Mouse (Mus musculus) testis, adult 2 months (tissue): ENCODE measurements around the gene Tmem243. TPM values are rescaled to one million over a fixed set of nuclear protein-coding genes. Genes with fewer than 3 reads are reported as not detected.

Source experiments
- H3K27ac ChIP-seq: fragments of 200-500 bp; 2 replicates; pipeline ENCODE4 v1.5.1; 2012; ENCODE audit warnings: low read depth, low read length; ENCODE audit not compliant: control insufficient read depth, insufficient read depth
- H3K27me3 ChIP-seq: fragments of 200-500 bp; 2 replicates; pipeline ENCODE4 v1.6.1; 2012; ENCODE audit warnings: mild to moderate bottlenecking, low read length, moderate library complexity; ENCODE audit not compliant: control insufficient read depth, insufficient read depth
- H3K36me3 ChIP-seq: fragments of 200-500 bp; 2 replicates; pipeline ENCODE4 v1.6.1; 2012; ENCODE audit warnings: mild to moderate bottlenecking, low read length; ENCODE audit not compliant: control insufficient read depth, insufficient read depth
- H3K4me1 ChIP-seq: fragments of 200-500 bp; 2 replicates; pipeline ENCODE4 v1.6.1; 2012; ENCODE audit warnings: low read length; ENCODE audit not compliant: control insufficient read depth, insufficient read depth
- H3K4me3 ChIP-seq: fragments of 200-500 bp; 2 replicates; pipeline ENCODE4 v1.5.1; 2012; ENCODE audit warnings: low read depth, mild to moderate bottlenecking, low read length, moderate library complexity, mixed read lengths; ENCODE audit not compliant: control insufficient read depth
- CTCF ChIP-seq: fragments of 200-500 bp; IDR thresholded peaks from 2 replicates; pipeline ENCODE4 v1.5.1; 2012; ENCODE audit warnings: low read depth, mild to moderate bottlenecking, inconsistent platforms, low read length, moderate library complexity; ENCODE audit not compliant: control insufficient read depth, insufficient read depth, insufficient replicate concordance
- POLR2A ChIP-seq: fragments of 200-500 bp; IDR thresholded peaks from 2 replicates; pipeline ENCODE4 v1.6.1; 2012; ENCODE audit warnings: low read depth, mild to moderate bottlenecking, inconsistent platforms, low read length, moderate library complexity; ENCODE audit not compliant: control insufficient read depth
- polyA plus RNA-seq: library from polyadenylated mRNA; depleted of rRNA; stranded (reverse); fragments of >200 nt; gene quantifications from 2 replicates; pipeline ENCODE4 v1.2.3, GENCODE M21; 2012

Gene Tmem243
- polyA plus RNA-seq, 1 experiment = 63.9 TPM

DNA sequence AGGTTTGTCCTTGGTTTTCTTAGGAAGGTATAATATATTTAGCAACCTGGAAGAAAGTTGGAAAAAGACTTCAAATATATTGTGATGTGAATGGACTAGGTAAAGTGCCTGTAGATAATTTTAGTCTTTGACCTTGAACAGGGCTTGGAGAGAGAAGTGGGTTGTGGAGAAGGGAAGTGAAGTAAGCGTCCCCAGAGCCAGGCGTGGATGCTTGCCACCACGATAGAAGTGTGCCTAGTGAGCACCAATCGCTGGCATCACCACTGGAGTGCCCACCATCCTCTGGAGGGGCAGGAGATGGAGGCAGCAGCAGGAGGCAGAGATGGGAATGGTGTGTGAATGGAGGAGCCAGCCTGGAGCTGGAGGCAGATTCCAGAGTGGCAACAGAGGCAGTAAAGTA is 7.0 kb upstream of the Tmem243 start:
- H3K36me3 ChIP-seq = no peaks in the 10 kb centered on the region
- no peak overlapping the region for H3K27ac ChIP-seq
- TF ChIP-seq POLR2A (no peak), CTCF (no peak)
- H3K4me1 ChIP-seq = no peaks in the 10 kb centered on the region
- H3K27me3 ChIP-seq = no peaks in the 10 kb centered on the region
- no peak overlapping the region for H3K4me3 ChIP-seq

DNA sequence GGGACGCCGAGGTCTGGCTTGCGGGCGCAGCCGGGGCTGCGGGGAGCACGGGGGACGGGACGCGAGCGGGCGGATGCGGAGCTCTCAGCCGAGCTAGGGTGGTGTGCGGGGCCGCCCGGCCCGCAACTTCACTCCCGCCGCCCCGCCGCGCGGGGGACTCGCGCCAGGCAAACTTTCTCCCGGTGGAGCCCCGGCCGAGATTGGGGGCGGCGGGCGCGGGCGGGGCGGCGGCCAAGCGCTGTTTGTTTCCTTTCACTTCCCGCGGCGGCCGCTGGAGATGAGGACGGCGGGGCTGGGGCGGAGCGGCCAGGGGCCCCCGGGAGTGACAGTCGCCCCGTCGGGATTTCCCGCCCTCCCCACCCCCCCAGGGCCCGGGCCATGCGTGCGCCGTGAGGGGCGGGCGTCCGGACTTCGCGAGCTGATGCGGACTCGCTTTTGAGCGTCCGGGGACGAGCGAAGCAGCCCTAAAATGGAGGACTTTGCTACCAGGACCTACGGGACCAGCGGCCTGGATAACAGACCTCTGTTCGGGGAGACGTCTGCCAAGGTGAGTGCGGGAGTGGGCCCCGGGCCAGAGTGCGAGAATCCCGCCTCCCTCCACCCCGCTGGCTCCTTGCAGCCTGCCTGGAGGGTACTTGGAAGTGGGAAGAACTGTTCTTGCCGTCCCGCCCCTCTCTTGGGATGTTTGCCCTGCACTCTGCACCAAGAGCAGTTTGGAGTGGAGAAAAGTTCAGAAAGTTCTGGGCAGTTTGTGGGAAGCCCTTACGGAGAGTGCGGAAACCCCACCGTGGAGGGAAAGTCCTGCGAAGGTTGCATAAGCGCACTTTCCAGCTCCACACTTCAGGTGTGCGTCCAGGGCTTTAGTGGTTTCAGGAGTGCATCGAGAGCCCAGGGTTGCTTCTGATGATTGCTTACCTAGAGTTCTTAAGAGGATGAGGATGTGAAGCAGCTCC is 657 bp downstream of the Tmem243 start:
- Histone ChIP-seq H3K27ac (peak overlapping the region; percentile 40; the same call in 1 of the 2 replicates), H3K27me3 (no peaks in the 10 kb centered on the region), H3K36me3 (no peaks in the 10 kb centered on the region), H3K4me1 (peaks cover 2% of the 10 kb centered on the region; the same call in 1 of the 2 replicates), H3K4me3 (peak overlapping the region; percentile 83)
- no peak for TF ChIP-seq CTCF

DNA sequence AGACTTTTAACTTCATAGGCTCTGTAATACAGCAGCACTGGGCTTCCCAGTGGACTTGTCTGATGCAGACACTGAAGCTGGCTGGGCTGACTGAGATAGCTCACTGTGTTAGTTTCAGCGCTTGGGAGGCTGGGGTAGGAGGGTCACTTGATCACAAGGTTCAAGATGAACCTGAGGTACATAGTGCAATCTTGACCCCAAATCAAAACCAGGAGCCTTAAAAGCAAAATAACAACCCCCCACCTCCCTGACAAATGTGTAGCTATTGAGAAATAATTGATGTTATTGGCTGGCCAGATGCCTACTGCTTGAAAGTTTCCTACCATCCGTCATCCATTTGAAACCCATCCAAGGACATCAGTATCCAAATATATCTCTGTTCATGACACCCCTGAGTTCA is 2.2 kb downstream of the Tmem243 start:
- H3K27ac ChIP-seq = no peak overlapping the region
- TF ChIP-seq CTCF = no peak
- no peak for TF ChIP-seq POLR2A
- H3K4me3 ChIP-seq = peak overlapping the region; percentile 1; the same call in 1 of the 2 replicates
- no peaks in the 10 kb centered on the region for H3K27me3 ChIP-seq
- peaks cover 2% of the 10 kb centered on the region; the same call in 1 of the 2 replicates for H3K4me1 ChIP-seq
- H3K36me3 ChIP-seq = no peaks in the 10 kb centered on the region

DNA sequence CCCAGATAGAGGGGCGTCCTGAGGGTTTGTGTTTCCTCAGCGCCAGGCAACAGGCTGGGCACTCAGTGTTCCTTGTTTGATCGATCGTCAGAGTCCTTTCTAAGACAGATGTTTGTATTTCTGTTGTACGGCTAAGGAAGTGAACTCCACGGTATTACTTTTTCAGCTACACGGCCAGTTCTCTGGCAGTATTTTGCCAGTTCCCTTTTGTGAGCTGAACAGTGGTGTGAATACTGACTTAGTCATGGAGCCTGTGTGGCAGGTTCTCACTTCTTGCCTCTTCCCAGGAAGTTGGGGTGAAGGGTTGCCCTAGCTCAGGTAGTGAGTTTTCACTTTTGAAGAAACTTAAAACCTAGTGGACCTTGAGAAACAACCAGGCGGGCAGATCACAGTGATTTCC is 3.5 kb downstream of the Tmem243 start:
- Histone ChIP-seq H3K36me3 (no peaks in the 10 kb centered on the region), H3K4me1 (peaks cover 2% of the 10 kb centered on the region; the same call in 1 of the 2 replicates), H3K27ac (no peak overlapping the region), H3K4me3 (no peak overlapping the region), H3K27me3 (no peaks in the 10 kb centered on the region)
- TF ChIP-seq CTCF = no peak
- TF ChIP-seq POLR2A = no peak

DNA sequence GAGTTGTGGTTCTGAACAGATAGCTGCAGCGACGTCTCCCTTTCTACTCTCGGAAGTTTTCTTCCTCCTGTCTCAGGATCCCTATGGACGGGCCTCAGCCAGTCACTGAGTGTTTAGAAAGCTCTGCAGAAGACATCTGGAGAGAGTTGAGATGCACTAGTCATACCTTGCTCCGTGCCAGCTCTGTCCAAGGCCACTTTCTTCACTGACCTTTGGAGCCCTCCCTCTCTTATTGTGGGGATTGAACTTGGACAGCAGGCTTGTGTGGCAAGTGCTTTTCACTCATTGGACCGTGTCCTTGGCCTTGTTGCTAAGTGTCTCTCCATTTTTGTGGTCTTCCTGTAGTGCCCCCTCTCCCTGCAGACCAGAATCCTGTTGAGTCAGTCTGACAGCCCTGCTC is 6.3 kb downstream of the Tmem243 start:
- no peaks in the 10 kb centered on the region for H3K4me1 ChIP-seq
- no peak overlapping the region for H3K4me3 ChIP-seq
- H3K27me3 ChIP-seq = no peaks in the 10 kb centered on the region
- H3K36me3 ChIP-seq = no peaks in the 10 kb centered on the region
- TF ChIP-seq POLR2A (no peak), CTCF (no peak)
- no peak overlapping the region for H3K27ac ChIP-seq

DNA sequence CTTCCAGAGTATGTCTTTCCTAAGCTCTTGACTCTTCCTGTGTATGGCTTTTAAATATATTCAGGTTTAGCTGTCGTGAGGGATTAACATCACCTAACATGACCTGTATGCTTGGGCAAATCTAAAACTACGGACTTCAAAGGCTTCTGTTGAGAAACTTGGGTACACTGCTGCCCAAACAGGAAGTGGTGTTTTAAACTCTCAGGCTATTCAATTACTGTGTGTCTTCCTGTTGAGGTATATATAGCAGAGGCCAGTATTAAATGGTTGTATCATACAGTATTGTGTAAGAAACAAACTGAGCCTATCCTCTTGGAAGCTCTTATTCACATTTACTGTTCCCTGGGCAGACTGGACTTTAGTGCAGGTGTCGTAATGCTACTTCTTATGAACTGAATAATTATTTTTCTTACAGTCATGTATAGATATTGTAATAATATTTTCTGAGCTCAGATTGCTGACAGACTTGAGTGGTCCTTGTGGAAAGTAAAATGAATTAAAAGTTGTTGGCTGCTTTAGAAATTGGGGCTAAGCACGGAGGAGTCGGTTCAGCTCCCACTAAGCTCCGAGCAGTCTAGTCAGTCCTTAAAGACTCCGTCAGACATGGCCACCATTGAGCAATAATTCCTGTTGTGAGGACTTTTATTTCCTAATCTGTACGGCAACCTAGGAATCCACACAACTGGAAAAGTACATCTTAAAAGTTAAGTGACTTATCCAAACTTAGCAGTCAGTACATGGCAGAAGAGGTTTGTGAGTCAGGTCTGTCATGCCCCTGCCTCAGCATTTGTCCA is 7.0 kb downstream of the Tmem243 start:
- no peak overlapping the region for H3K4me3 ChIP-seq
- H3K27me3 ChIP-seq = no peaks in the 10 kb centered on the region
- no peaks in the 10 kb centered on the region for H3K4me1 ChIP-seq
- H3K36me3 ChIP-seq = no peaks in the 10 kb centered on the region
- H3K27ac ChIP-seq = no peak overlapping the region
- TF ChIP-seq CTCF = no peak
- no peak for TF ChIP-seq POLR2A

DNA sequence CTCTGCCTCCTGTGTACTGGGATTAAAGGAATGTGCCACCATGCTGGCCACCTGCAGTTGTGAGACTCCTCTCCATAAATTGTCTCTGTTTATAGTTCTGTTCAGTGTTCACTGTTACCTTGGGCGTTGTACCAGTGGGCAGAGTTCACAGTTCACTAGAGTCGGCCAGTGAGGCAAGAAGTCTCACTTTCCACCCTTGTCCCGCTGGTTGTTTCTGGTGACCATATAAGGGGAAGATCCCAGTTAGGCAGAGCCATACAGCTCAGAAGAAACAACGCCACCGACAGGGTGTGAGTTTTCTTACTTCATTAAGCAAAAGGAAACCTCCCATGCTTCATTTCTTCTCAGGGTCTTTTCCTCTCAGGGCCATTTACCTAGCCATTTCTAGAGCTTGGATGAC is 8.0 kb downstream of the Tmem243 start:
- H3K27ac ChIP-seq = no peak overlapping the region
- no peaks in the 10 kb centered on the region for H3K4me1 ChIP-seq
- no peaks in the 10 kb centered on the region for H3K27me3 ChIP-seq
- TF ChIP-seq POLR2A (no peak), CTCF (no peak)
- H3K36me3 ChIP-seq = no peaks in the 10 kb centered on the region
- no peak overlapping the region for H3K4me3 ChIP-seq
